Mouse (Mus musculus) heart, postnatal 36 days (tissue): ENCODE measurements around the gene Isyna1. TPM values are rescaled to one million over a fixed set of nuclear protein-coding genes. Genes with fewer than 3 reads are reported as not detected.

Experiments
- DNase-seq, 2 experiments: peaks; one replicate each; pipeline ENCODE4 v3.0.0; 2021 to 2022
- intact Hi-C: fragments of 180-260 bp; cut with DNase I; formaldehyde crosslinking; loops from one replicate; pipeline ENCODE4 v1.15.1; 2025
- total RNA-seq, 2 experiments: library from RNA; stranded (reverse); gene quantifications; 2 replicates each; pipeline ENCODE4 v1.2.3; 2021

Isyna1 gene
- total RNA-seq, 2 experiments from 2014 or later = 22.2 to 25.8 TPM

DNA sequence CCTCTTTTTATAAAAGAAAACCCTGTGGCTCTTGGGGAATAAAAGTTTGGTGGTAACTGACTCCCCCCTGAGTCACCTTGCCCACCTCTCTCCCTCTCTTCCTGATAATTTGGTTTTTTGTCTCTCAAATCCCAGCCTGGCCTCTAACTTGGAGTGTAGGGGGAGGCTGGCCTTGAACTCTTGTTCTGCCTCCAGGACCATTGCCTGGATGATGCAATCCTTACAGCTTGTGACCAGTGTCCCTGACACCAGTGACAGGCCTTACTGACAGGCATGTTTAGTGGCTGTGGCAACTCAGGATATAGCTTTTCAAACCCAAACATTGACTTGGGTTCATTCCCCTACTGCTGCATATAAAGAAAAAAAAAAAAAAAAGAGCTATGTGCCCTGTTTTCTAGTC, 52.6 kb downstream of the Isyna1 start:
- no peak for DNase-seq
- intact Hi-C loops = no loop called here

Other genes starting within 250 kb of the Isyna1 start
- 10 to 100 TPM; 45.4 to 46.0 TPM for gene Upf1, start 241.1 kb upstream of the Isyna1 start, total RNA-seq
- gene Comp, start 220.8 kb upstream of the Isyna1 start, total RNA-seq = 1 to 10 TPM; 4.3 to 5.6 TPM
- 1 to 10 TPM; 8.2 to 9.8 TPM for gene Crtc1, start 154.8 kb upstream of the Isyna1 start, total RNA-seq
- 1 to 10 TPM; 8.1 to 9.4 TPM for gene Klhl26, start 117.4 kb upstream of the Isyna1 start, total RNA-seq
- not detected for gene Tmem59l, start 107.0 kb upstream of the Isyna1 start, total RNA-seq
- under 1 TPM; 0.39 to 0.62 TPM for gene Crlf1, start 101.2 kb upstream of the Isyna1 start, total RNA-seq
- gene Rex1bd, start 87.6 kb upstream of the Isyna1 start, total RNA-seq = 100 to 1,000 TPM; 109 to 113 TPM
- gene Uba52, start 83.6 kb upstream of the Isyna1 start, total RNA-seq = 1,000 to 10,000 TPM; 1,469 to 1,509 TPM
- gene Fkbp8, start 66.6 kb upstream of the Isyna1 start, total RNA-seq = 100 to 1,000 TPM; 133 to 138 TPM
- gene Kxd1, start 66.4 kb upstream of the Isyna1 start, total RNA-seq = 10 to 100 TPM; 88.4 to 91.4 TPM
- gene Ell, start 54.9 kb upstream of the Isyna1 start, total RNA-seq = 10 to 100 TPM; 12.0 to 12.1 TPM
- gene Ssbp4, start 14.5 kb downstream of the Isyna1 start, total RNA-seq = 10 to 100 TPM; 28.9 to 35.0 TPM
- 1 to 10 TPM; 1.9 to 3.0 TPM for gene Lrrc25, start 21.8 kb downstream of the Isyna1 start, total RNA-seq
- gene Gdf15, start 38.1 kb downstream of the Isyna1 start, total RNA-seq = 1 to 10 TPM in 1 of 2 experiments, under 1 TPM in 1; 0.22 to 1.6 TPM
- 10 to 100 TPM; 39.6 to 44.9 TPM for gene Pgpep1, start 66.0 kb downstream of the Isyna1 start, total RNA-seq
- gene Lsm4, start 78.9 kb downstream of the Isyna1 start, total RNA-seq = 10 to 100 TPM; 64.0 to 66.8 TPM
- 100 to 1,000 TPM; 124 to 138 TPM for gene Jund, start 104.6 kb downstream of the Isyna1 start, total RNA-seq
- under 1 TPM in 1 of 2 experiments, not detected in 1; 0.06 TPM for gene Iqcn, start 109.1 kb downstream of the Isyna1 start, total RNA-seq
- gene Gm3336, start 124.2 kb downstream of the Isyna1 start, total RNA-seq = not detected
- 1 to 10 TPM; 2.0 to 3.7 TPM for gene Pde4c, start 129.3 kb downstream of the Isyna1 start, total RNA-seq
- gene Rab3a, start 160.3 kb downstream of the Isyna1 start, total RNA-seq = 10 to 100 TPM; 45.0 to 49.3 TPM
- 10 to 100 TPM; 28.0 to 30.8 TPM for gene Mpv17l2, start 166.6 kb downstream of the Isyna1 start, total RNA-seq
- 10 to 100 TPM; 23.6 to 24.5 TPM for gene Pik3r2, start 182.3 kb downstream of the Isyna1 start, total RNA-seq
- gene Mast3, start 210.7 kb downstream of the Isyna1 start, total RNA-seq = 1 to 10 TPM; 6.4 to 8.9 TPM
- not detected for gene Il12rb1, start 214.1 kb downstream of the Isyna1 start, total RNA-seq
- 10 to 100 TPM; 11.3 to 11.4 TPM for gene Arrdc2, start 245.3 kb downstream of the Isyna1 start, total RNA-seq